Mouse (Mus musculus): ENCODE results near the gene Dlg5. TPM values are rescaled to one million over a fixed set of nuclear protein-coding genes. Genes with fewer than 3 reads are reported as not detected.

The Dlg5 gene
- total RNA-seq (2021) = 10 to 100 TPM; 33.5 to 35.9 TPM
- long read RNA-seq, experiment 1, full-length matches to known transcripts = 2 of 15 reads
- long read RNA-seq, experiment 1, partial matches to known transcripts = 8 of 15 reads
- long read RNA-seq, experiment 1, other reads (novel, unspliced or antisense) = 5 of 15 reads
- long read RNA-seq, experiment 2, partial matches to known transcripts = 7 of 11 reads
- long read RNA-seq, experiment 2, other reads (novel, unspliced or antisense) = 4 of 11 reads

GRCm38 (mm10) chr14:24245177-24246081 lies at the start of gene Dlg5:
Gene Dlg5, minus strand, starts transcription at chr14:24245920.
- DNase-seq (ENCODE audit: low spot score in 2 of 2) = peak; percentile 38 to 56

GRCm38 (mm10) chr14:24293631-24294030 lies 47.9 kb upstream of the Dlg5 start:
- no peak for DNase-seq (ENCODE audit: low spot score in 2 of 2)

- no peak for DNase-seq (ENCODE audit: low spot score in 2 of 2)
Measured at GRCm38 (mm10) chr14:24292914-24293313, 47.2 kb upstream of the Dlg5 start, which contains the start of gene E330034G19Rik. Gene E330034G19Rik, plus strand, starts transcription at chr14:24293214.

GRCm38 (mm10) chr14:24290726-24291125 lies 45.0 kb upstream of the Dlg5 start:
- no peak for DNase-seq (ENCODE audit: low spot score in 2 of 2)

- DNase-seq (ENCODE audit: low spot score in 2 of 2) = no peak
Measured at GRCm38 (mm10) chr14:24286136-24286535, 40.4 kb upstream of the Dlg5 start.

GRCm38 (mm10) chr14:24282276-24282675 lies 36.6 kb upstream of the Dlg5 start:
- no peak for DNase-seq (ENCODE audit: low spot score in 2 of 2)

- no peak for DNase-seq (ENCODE audit: low spot score in 2 of 2)
Measured at GRCm38 (mm10) chr14:24281278-24281677, 35.6 kb upstream of the Dlg5 start.

GRCm38 (mm10) chr14:24275534-24275933 lies 29.8 kb upstream of the Dlg5 start:
- no peak for DNase-seq (ENCODE audit: low spot score in 2 of 2)

GRCm38 (mm10) chr14:24273575-24273974 lies 27.9 kb upstream of the Dlg5 start:
- DNase-seq (ENCODE audit: low spot score in 2 of 2) = peak in 1 of 2 experiments; percentile 6

GRCm38 (mm10) chr14:24269571-24269970 lies 23.9 kb upstream of the Dlg5 start:
- no peak for DNase-seq (ENCODE audit: low spot score in 2 of 2)

- DNase-seq (ENCODE audit: low spot score in 2 of 2) = no peak
Measured at GRCm38 (mm10) chr14:24262915-24263314, 17.2 kb upstream of the Dlg5 start.

GRCm38 (mm10) chr14:24262382-24262781 lies 16.7 kb upstream of the Dlg5 start:
- no peak for DNase-seq (ENCODE audit: low spot score in 2 of 2)

- DNase-seq (ENCODE audit: low spot score in 2 of 2) = no peak
Measured at GRCm38 (mm10) chr14:24260391-24260790, 14.7 kb upstream of the Dlg5 start.

GRCm38 (mm10) chr14:24255956-24256355 lies 10.2 kb upstream of the Dlg5 start:
- no peak for DNase-seq (ENCODE audit: low spot score in 2 of 2)

GRCm38 (mm10) chr14:24253611-24254202 lies 8.0 kb upstream of the Dlg5 start:
- DNase-seq (ENCODE audit: low spot score in 2 of 2) = no peak

- no peak for DNase-seq (ENCODE audit: low spot score in 2 of 2)
Measured at GRCm38 (mm10) chr14:24251326-24251725, 5.6 kb upstream of the Dlg5 start.

- DNase-seq (ENCODE audit: low spot score in 2 of 2) = no peak
Measured at GRCm38 (mm10) chr14:24249926-24250325, 4.2 kb upstream of the Dlg5 start.

- DNase-seq (ENCODE audit: low spot score in 2 of 2) = peak; percentile 22 to 24
Measured at GRCm38 (mm10) chr14:24244330-24245176, 1.2 kb downstream of the Dlg5 start.

- DNase-seq (ENCODE audit: low spot score in 2 of 2) = no peak
Measured at GRCm38 (mm10) chr14:24242016-24242415, 3.7 kb downstream of the Dlg5 start.

- DNase-seq (ENCODE audit: low spot score in 2 of 2) = no peak
Measured at GRCm38 (mm10) chr14:24240831-24241230, 4.9 kb downstream of the Dlg5 start.

GRCm38 (mm10) chr14:24239651-24240050 lies 6.1 kb downstream of the Dlg5 start:
- DNase-seq (ENCODE audit: low spot score in 2 of 2) = no peak
